Mouse (Mus musculus): ENCODE results near the gene C1qtnf2. TPM values are rescaled to one million over a fixed set of nuclear protein-coding genes. Genes with fewer than 3 reads are reported as not detected.
A peak's percentile ranks its signal among the peaks of the same experiment; 100 is the strongest.

C1qtnf2 gene
- total RNA-seq, 2 experiments from 2014 or later = 11.7 to 12.1 TPM

DNA sequence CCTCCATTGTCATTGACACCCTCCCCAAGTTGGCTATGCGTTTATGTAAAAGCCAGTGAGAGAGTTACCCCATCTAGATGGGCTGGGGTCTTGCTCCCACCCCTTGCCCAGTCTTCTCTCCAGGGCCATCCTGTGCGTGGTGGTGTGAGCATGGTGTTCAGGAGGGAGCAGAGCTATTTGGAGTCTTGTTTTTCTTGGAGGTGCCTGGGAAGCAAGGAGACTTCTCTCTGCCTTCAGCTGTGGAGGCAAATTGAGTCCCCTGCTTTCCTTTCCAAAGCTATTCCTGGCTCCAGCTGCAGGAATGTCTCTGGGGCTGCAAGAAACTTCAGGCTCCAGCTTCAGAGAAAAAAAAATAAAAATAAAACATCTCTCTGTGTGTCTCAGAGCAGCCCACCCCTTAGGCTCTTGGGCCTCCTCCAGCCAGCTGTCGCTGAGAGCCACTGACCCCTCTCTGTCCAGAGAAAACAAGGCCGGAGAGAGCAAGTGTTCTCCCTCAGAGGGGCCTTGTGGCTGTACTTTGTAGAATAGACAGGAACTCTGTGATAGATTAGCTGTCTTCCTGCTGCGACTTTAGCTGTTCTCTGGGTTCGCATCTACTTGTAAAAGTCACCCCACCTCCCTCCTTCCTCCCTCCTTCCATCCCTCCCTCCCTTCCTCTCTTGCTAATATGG, 9.2 kb downstream of the C1qtnf2 start:
- peak; percentile 40 for DNase-seq

DNA sequence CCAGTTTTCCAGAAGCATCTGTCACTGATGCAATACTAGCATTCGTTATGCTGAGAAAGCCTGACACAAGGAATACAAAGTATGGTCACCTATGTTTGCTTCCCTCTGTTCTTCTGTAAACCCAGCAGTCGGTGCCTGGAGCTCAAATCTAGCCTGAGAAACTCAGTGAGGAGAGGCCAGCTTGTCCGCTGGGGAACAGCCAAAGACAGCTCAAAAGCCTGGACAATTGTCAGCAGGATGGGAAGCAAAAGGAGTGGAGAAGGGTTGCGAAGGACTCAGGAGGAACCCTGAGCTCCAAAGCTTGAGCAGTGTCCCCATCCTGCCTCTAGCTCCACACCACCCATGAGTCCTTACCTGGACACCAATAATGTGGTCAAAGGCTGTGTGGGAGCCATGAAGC, 10.0 kb downstream of the C1qtnf2 start:
- no peak for DNase-seq

GRCm38 (mm10) chr11:43484652-43485051, 10.6 kb downstream of the C1qtnf2 start:
- DNase-seq = no peak

DNA sequence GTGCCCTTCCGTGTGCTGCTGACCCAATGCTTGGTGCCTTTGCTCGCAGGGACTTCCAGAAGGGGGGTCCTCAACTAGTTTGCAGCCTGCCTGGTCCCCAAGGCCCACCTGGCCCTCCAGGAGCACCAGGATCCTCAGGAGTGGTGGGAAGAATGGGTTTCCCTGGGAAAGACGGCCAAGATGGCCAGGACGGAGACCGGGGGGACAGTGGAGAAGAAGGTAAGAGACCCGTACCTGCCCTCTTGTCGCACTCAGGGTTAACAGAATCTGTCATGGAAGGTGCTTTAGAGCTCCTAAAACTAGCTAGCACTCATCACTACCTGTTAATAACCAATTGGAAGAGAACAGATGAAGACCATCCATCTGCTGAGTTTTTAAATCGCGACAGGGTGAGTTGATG, 11.8 kb downstream of the C1qtnf2 start:
- no peak for DNase-seq

- DNase-seq = peak; percentile 89
Observed at GRCm38 (mm10) chr11:43492663-43493062, 18.6 kb downstream of the C1qtnf2 start.

GRCm38 (mm10) chr11:43493815-43494409, 19.8 kb downstream of the C1qtnf2 start:
- peak; percentile 80 for DNase-seq

GRCm38 (mm10) chr11:43495037-43495436, 21.0 kb downstream of the C1qtnf2 start:
- DNase-seq = no peak

DNA sequence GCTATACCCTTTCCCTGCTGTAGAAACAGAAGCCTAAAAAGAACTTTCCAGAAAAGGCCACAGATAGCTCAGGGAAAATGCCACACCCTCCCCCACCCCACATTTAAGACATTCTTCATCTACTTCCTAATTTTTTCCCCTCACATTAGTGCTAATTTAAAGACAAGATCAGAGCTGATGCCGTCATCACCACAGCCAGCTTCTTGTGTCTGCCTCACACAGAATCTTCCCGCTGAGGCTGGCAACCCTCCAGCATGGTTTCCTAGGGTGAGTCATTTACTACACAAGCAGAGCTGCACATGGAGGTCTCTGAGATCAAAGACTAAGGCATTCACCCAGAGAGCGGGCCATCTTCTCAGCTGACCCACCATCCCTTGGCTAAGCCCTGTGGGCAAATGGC, 21.5 kb downstream of the C1qtnf2 start:
- peak; percentile 90 for DNase-seq

DNA sequence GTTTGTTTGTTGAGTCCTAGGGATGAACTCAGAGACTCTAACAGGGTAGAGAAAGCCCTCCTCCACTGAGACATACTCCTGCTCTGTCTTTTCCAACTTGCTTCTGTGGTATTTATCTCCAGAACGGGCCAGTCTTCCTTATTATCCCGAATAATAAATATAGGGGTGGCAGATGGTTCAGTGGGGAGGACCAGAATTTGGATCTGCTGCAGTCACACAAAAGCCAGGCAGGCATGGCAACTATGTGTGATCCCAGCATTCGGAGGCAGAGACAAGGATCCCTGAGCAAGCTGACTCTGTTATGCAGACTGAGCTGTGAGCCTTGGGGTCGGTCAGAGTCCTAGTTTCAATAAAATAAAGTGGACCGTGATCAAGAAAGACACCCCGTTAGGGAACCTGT, 27.2 kb downstream of the C1qtnf2 start:
- no peak for DNase-seq

DNA sequence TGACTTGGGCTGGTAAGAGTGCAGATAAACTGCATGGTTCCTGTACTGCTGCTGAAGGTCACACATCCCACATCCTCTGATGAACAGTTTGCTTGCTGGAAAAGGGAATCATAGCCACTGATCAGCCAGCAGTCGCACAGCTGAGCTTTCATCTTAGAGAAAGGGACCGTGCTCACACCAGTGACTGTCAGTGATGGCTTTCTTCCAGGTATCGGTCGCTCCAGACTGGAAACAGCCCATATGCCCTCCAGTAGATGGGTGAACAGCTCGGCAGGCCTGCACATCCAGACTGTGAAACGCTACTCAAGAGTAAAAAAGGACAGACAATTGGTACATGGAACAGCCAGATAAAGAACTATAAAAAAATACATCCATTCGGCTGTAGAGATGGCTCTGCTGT, 31.1 kb downstream of the C1qtnf2 start:
- no peak for DNase-seq

- DNase-seq = no peak
Observed at GRCm38 (mm10) chr11:43507976-43508375, 33.9 kb downstream of the C1qtnf2 start.

GRCm38 (mm10) chr11:43509878-43510277, 35.8 kb downstream of the C1qtnf2 start:
- DNase-seq = no peak

GRCm38 (mm10) chr11:43512661-43513190, 38.6 kb downstream of the C1qtnf2 start:
- DNase-seq = no peak

GRCm38 (mm10) chr11:43516344-43517021, 42.4 kb downstream of the C1qtnf2 start:
- DNase-seq = peak; percentile 68

DNA sequence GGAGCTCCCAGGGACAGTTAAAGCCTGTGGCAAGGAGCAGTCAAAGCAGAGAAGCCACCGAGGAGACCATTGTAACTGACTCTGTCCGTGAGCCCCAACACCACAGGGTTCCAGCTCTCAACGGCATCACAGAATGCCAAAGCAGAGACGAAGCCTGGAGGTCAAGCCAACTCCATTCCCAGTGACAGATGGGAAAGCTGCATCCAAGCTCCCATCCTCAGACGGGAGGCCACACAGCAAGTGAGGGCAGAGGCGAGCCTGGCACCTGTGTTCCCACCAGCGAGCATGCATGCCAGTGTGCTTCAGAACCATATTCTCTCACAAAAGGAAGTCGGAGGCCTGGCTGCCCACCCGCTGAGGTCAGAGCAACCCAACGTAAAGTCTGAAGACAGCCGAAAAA, 43.6 kb downstream of the C1qtnf2 start:
- DNase-seq = no peak

DNA sequence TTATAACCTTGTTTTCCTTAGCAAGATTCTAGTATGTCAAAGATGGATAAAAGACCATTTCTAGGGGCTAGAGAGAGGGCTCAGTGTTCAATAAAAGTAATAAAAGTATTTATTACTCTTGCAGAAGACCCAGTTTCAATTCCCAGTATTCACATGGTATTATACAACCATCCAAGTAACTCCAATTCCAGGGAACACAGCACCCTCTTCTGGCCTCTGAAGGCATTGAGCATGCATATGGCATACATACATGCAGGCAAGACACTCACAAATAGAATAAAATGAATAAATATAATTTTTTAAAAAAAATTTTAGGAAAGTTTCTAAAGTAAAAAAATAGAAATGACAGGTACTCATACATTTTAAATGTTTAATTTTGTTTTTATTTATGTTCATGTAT, 44.0 kb downstream of the C1qtnf2 start:
- DNase-seq = no peak

GRCm38 (mm10) chr11:43518821-43519220, 44.7 kb downstream of the C1qtnf2 start:
- DNase-seq = no peak

- DNase-seq = no peak
Observed at GRCm38 (mm10) chr11:43520521-43520920, 46.4 kb downstream of the C1qtnf2 start.

DNA sequence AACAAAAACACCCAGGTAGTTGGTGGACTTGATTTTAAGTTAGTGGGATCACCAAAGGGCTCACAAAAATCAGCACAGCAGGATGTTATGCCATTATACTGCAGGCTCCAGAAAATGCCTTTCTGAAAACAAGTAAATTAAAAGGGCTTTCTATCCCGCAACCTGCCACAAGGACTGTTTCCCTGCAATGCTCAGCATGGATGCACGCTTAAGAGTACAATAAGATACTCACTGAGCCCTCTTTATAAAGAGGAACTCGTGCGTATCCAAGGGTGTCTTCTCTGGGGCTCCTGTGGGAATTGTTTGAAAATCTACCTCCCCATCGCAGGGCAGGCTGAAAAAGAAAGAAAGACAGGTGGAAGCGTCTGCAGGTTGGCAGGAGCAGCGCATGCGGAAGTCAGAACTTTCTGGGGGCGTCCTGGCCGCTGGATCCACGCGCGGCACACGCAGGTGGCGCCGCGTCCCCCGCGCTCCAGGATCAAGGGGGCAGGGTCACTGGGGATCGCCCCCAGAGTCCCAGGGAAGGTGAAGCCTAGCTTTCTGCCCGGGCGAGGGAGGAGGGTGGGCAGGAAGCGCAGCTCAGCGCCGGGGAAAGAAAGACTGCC, 54.1 kb downstream of the C1qtnf2 start:
- no peak for DNase-seq

DNA sequence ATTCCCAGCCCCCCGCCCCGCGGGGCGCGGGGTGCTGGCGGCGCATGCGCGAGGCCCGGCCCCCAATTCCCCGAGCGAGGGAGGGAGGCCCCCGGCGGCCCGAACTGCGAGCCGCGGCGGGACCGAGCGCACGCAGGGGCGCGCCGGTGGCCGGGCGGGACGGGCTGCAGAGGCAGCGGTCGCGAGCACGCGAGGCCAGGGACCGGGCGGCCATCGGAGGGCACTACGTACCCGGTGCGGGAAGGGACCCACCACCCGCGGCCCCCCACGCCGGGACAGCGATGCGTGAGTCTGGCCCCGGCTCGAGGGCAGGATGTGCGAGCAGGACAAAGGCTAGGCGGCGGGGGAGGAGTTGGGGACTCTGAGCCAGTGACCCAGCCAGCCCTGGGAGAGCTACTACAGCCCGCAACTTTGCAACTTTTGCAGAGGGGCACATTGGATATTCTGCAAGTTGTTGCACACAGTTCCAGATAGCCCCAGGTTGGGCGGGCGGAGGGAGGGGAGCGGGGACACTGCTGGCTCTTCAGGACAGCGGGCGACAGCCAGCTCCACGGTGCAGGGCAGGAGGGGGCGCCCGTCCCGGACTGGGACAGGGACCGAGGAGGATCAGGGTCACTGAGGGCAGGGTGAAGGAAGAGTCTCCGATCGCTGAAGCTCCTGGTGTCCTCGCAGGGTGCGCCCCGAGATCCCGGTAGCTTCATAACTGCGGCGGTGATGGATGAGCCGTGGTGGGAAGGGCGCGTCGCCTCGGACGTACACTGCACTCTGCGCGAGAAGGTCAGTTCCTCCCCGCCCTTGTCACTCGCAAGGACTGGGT, 54.8 kb downstream of the C1qtnf2 start, which contains the start of gene Ccnjl:
Gene Ccnjl, plus strand, starts transcription at position 102 of the 817 bp plus-strand sequence.
- peak; percentile 84 for DNase-seq

- no peak for DNase-seq
Observed at GRCm38 (mm10) chr11:43530043-43530442, 56.0 kb downstream of the C1qtnf2 start.

- no peak for DNase-seq
Observed at GRCm38 (mm10) chr11:43531619-43532018, 57.5 kb downstream of the C1qtnf2 start.
